Mouse (Mus musculus) cerebellum, postnatal 36 days (tissue): ENCODE data around the gene Mdh1b.
A peak's percentile ranks its signal among the peaks of the same experiment; 100 is the strongest.

Source experiments
- DNase-seq, 2 experiments: peaks; one replicate each; pipeline ENCODE4 v3.0.0; 2021 to 2022; ENCODE audit warnings: mixed read lengths in 2 of 2

Gene Mdh1b

GRCm38 (mm10) chr1:63658016-63658415, 72.1 kb downstream of the Mdh1b start:
- DNase-seq = peak; percentile 62 to 68
